Mouse (Mus musculus) fibroblast of lung, adult 2 months (primary cell): ENCODE data around the gene Cd200.
"Not testable (repeated sequence)": the region's sequence is repeated elsewhere in the genome, so short reads cannot be mapped to it uniquely, and the experiment has no call there.

Source experiments
- DNase-seq: peaks from one replicate; pipeline ENCODE4 v3.0.0-alpha.2; 2011; ENCODE audit warnings: low read depth

The Cd200 gene

DNA sequence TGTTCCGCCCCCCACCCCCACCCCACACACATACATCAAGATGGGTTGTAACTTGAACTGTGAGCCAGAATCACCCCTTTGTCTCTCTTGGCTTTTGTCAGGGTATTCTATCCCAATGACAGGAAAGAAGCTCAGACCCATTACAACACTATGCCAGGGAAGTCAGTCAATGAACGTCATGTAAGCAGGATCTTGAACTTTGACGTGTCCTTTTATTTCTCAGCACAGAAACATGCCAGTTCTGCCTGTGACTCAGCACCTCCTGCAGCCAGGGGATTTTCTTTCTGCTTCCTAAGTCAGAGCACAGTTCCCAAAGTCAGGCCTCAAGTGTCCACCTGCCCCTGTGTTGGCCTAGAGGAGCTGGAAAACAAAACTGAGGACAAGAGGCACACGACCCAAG is 31.5 kb downstream of the Cd200 start:
- no peak for DNase-seq

GRCm38 (mm10) chr16:45376812-45377211 is 32.0 kb downstream of the Cd200 start:
- DNase-seq = no peak

DNA sequence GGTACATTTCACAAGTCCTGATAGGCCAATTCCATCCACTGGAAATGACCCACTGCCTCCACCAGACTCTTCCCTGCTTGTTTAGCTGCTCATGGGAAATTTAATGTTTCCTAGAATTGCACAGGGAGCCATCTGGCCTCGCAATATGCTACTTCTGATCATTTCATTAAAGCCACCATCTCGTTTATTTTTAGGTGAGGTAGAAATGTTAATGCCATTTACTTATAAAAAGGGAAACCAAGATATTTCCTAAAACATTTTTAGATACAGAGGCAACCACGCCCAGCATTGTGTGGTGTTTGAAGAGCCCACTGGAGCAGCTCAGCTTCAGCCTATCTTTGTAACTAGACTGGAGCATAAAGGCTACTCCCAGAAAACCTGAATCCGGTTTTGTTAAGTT is 32.6 kb downstream of the Cd200 start:
- no peak for DNase-seq

DNA sequence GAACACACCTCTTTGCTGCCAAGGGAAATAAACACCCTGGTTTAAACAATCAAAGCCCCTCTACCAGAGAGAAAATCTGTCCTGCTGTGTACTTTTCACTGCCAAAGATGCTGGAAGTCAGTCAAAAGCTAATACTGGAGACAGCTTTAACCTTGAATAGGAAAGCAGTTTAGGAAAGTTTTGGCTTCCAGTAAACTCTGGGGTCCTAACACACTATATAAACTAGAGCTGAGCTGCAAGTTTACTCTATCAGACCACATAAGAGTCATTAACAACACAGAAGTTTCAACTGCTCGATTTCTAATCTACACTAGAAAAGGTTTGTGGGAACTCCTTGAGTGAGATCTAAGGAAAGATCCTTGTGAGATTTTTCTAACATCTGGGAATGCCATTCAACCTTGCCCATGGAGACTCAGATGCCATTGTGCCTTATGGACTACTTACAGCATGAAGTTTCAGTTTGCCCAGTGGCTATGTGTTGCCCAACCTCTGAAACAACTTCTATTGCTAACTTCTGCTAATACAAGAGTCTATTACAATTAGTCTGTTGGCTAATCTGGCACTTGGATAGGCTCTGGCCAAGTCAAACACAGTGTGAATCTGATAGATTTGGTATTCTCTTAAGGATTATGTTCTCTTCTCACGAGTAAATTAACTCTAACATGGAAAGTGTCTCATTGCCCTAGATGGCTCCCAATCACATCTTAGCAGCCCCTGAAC is 33.2 kb downstream of the Cd200 start:
- DNase-seq = no peak

- DNase-seq = no peak
Measured at GRCm38 (mm10) chr16:45374074-45374473, 34.8 kb downstream of the Cd200 start.

- peak; percentile 86 for DNase-seq
Measured at GRCm38 (mm10) chr16:45371076-45371475, 37.8 kb downstream of the Cd200 start.

DNA sequence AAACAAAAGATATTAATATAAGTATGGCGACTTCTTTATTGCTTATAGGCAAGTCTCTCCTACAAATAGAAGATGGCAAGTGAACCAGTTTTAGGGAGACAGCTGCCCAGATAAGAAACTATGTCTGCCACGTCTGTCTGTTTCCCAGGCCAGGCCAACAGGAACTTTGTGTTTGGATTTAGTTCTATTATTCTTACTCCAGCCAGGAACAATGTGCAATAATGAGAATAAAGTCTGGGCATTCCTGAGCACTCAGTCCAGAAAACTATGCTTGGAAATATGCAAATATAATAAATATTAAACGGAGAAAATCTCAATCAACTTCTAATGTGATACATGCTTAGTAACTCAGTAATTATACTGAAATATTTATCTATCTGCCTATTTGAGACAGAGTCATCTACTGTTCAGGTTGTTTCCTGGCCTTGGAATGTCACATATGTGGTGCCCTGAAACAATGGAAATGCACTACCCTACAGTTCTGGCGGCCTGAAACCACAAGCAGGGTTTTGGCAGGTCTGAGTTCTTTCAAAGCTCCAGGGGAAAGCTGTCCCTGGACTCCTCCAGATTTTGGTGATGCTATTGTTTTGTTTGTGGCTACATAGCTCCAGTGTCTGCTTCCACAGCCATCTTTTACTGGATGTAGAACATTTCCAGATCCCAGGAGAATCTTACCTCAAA is 39.4 kb downstream of the Cd200 start:
- no peak for DNase-seq

DNA sequence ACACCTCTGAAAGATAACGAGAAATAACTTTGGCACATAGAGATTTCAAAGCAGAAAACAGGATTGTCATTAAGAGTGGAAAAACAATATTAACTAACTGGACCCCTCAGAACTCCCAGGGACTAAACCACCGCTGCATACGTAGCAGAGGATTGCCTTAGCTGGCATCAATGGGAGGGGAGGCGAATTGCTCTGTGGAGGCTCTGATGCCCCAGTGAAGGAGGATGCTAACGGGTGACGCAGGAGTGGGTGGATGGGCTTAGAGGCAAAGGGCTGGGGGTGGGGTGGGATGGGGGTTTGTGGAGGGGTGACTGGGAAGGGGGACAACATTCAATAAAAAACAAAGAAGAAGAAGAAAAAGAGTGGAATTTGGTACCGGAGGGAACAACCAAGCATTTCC is 42.7 kb downstream of the Cd200 start:
- DNase-seq = no peak

DNA sequence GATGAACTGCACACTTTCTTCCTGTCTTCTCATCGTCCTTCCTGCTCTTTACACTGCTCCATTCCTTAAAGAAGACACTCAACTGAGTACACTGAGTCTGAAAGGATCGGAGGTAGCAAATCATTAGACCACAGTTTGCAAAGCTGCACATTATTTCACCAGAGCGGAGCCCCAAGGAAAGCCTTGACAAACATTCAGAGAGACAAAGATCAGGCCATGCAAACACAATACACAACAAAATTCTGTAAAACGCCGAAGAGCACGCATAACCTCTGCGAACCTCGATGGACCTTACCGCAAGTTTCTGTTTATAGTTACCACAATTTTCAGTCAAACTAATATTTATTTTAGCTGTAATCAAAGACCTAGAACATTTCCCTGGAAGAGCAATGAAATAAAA is 43.5 kb downstream of the Cd200 start:
- DNase-seq = no peak

GRCm38 (mm10) chr16:45364627-45365026 is 44.2 kb downstream of the Cd200 start:
- no peak for DNase-seq

DNA sequence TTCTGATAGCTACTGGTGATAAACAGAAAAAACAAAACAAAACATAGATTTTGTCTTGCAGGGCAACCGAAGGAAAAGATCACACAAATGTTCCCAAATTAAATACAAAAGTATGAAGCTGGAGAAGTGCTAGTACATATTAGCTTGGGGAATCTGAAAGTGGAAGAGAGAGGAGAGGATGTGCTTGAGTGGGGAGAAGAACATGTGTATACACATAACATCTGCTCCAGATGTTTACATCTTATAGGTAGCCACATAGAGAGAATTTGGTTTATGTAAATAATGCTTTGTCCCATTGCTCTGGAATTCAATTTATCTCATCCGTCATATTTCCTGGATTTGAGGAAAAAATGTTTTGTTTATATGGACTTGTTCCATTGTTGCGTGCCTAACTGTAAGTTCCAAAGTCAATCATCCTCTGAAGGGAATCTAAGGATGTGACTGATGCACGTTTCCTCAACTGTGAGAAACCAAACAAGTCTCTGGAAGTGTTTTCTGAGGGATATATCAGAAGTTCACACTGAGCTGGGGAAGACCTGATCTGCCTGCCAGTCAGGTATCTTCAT is 45.3 kb downstream of the Cd200 start:
- DNase-seq = no peak

- DNase-seq = no peak
Measured at GRCm38 (mm10) chr16:45361450-45361849, 47.4 kb downstream of the Cd200 start.

- not testable (repeated sequence) for DNase-seq
Measured at GRCm38 (mm10) chr16:45358441-45358840, 50.4 kb downstream of the Cd200 start.

- DNase-seq = no peak
Measured at GRCm38 (mm10) chr16:45357134-45357533, 51.7 kb downstream of the Cd200 start.

- DNase-seq = no peak
Measured at GRCm38 (mm10) chr16:45352875-45353274, 56.0 kb downstream of the Cd200 start.

GRCm38 (mm10) chr16:45350767-45351166 is 58.1 kb downstream of the Cd200 start:
- DNase-seq = no peak

- DNase-seq = no peak
Measured at GRCm38 (mm10) chr16:45349523-45350298, 59.1 kb downstream of the Cd200 start.

DNA sequence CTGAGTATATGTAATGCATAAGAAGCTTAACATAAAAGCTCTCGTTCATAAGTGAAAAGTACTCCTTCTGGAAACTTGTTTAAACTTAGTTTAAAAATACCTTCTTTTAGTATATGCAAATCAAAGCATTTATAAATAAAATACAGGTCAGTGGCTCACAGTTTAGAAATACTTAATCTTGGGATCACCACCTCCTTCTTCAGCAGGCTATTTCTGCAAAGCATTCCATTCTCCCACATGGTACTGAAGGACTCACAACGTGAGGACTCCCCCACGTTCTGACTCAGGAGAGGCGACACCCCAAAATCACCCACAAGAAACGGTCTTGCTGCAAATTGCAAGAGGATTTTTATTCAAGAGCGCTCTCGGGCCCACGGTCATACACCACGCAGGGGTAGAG is 60.6 kb downstream of the Cd200 start:
- DNase-seq = not testable (repeated sequence)

DNA sequence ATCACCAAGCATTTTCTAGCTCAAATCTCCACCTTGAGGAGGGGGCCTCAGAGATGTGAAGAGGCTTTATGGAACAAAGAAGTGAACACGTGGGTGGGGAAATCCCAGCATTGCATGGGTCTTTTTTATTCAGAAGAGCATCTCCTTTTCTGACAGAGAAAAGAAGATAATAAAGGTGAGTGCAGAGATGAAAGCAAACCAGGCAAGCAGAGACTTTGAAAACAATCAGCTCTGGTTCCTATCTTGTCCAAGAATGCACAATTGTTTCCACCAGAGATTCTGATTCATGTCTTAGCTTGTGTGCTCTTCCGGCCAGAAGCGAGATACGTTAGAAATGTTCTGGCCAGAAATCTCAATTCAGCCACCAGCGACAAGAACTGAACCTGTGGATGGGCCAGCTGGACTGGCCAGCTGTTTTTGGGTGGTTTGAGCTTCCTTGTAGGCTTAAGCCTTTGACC is 61.9 kb downstream of the Cd200 start:
- no peak for DNase-seq

- no peak for DNase-seq
Measured at GRCm38 (mm10) chr16:45346367-45346766, 62.5 kb downstream of the Cd200 start.

GRCm38 (mm10) chr16:45344879-45345278 is 64.0 kb downstream of the Cd200 start:
- no peak for DNase-seq

- no peak for DNase-seq
Measured at GRCm38 (mm10) chr16:45336478-45336877, 72.4 kb downstream of the Cd200 start.

DNA sequence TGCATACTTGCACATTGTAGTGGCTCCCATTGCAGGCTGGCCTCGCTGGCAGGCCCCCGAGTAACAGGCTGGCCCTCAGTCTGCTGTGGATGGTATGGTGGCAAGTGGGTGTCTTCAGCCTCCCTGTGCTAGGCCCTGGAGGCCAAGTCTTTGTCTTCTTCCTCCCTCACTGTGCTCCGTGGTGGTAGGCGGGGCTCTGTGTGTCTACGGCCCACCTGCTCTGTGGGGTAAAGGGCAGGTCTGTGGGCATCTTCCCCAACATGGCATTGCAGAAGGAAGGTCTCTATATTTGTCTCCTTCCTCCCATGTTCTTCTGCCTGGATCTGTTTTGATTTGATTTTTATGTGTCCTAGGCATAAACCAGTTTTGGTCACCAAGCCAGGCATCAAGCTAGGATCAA is 74.0 kb downstream of the Cd200 start:
- DNase-seq = no peak
